Comparison of ENCODE assay signal across 10 mouse cellular contexts in the genomic region with DNA sequence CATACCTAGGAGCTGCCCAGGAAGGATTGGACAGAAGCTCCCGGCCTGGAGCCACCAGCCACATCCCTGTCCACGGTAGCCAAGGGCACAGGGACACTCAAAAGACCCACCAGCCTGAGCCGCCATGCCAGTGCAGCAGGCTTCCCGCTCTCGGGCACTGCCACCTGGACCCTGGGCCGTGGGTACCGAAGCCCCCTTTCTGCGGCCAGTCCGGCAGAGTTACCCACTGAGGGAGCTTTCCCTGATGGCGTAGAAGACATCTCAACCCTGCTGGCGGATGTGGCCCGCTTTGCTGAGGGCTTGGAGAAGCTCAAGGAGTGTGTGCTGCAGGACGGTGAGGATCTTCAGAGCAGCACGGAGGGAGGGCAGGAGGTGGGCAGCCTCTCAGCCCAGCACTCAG. TPM values are rescaled to one million over a fixed set of nuclear protein-coding genes. Genes with fewer than 3 reads are reported as not detected.
DNase-seq lines count a peak whose midpoint lies in the region; ATAC-seq and TF ChIP-seq lines count a peak whose summit lies in the region.
"Had no signal": no experiment of that assay in that cellular context is flagged by ENCODE, and none has a peak within 500 bp of the region (broad histone marks: within the 10 kb centered on the region; RNA-seq: fewer than 3 reads in every experiment).

No protein-coding gene starts in this region.

- no peak for TF ChIP-seq POLR2A in CH12.LX (IDR thresholded peaks at IDR 0.05; ENCODE audit: low read depth, low read length)

- no peaks in the 10 kb centered on the region for H3K36me3 ChIP-seq in heart, embryonic 15.5 days
- H3K36me3 ChIP-seq in CH12.LX (replicated peaks in 1 of 2; ENCODE audit: control insufficient read depth in 1 of 2, insufficient read depth in 1 of 2, low read length in 1 of 2) (peaks cover 44 to 76% of the 10 kb centered on the region in 2 experiments), macrophage (ENCODE audit: inconsistent target) (peaks cover 35% of the 10 kb centered on the region; the same call in 1 of the 2 replicates)
- peaks cover 12% of the 10 kb centered on the region for H3K36me3 ChIP-seq in embryonic facial prominence, embryonic 10.5 days (replicated peaks)
- H3K36me3 ChIP-seq: hindbrain, embryonic 15.5 days had no signal

- H3K4me2 ChIP-seq in heart, embryonic 15.5 days, result peak overlapping the region; percentile 30; the same call in 1 of the 2 replicates
- peak overlapping the region; percentile 85 for H3K4me2 ChIP-seq in CH12.LX (ENCODE audit: insufficient read depth, low read depth, poor library complexity, severe bottlenecking)
- H3K4me2 ChIP-seq: hindbrain, embryonic 15.5 days had no signal

- TF ChIP-seq EP300 in CH12.LX (IDR thresholded peaks at IDR 0.05; ENCODE audit: low read length), result no peak

- H3K9ac ChIP-seq in heart, embryonic 15.5 days, result no peak overlapping the region
- H3K9ac ChIP-seq in CH12.LX (ENCODE audit: insufficient read depth, low read depth), result peak overlapping the region; percentile 86
- H3K9ac ChIP-seq: forebrain, postnatal 0 days; hindbrain, embryonic 15.5 days had no signal

- H3K4me1 ChIP-seq in heart, embryonic 15.5 days (replicated peaks), result peaks cover 30% of the 10 kb centered on the region
- peaks cover 12 to 34% of the 10 kb centered on the region in 2 experiments for H3K4me1 ChIP-seq in CH12.LX (ENCODE audit: control insufficient read depth in 1 of 2, insufficient read depth in 2 of 2)
- peaks cover 51% of the 10 kb centered on the region for H3K4me1 ChIP-seq in embryonic facial prominence, embryonic 10.5 days
- H3K4me1 ChIP-seq: hindbrain, embryonic 15.5 days had no signal

- H3K27me3 ChIP-seq in heart, embryonic 15.5 days, result peaks cover 38% of the 10 kb centered on the region
- H3K27me3 ChIP-seq in CH12.LX (replicated peaks), result no peaks in the 10 kb centered on the region
- peaks cover 73% of the 10 kb centered on the region for H3K27me3 ChIP-seq in embryonic facial prominence, embryonic 10.5 days (replicated peaks; ENCODE audit: low read depth, poor library complexity, severe bottlenecking)

- TF ChIP-seq CTCF in CH12.LX (conservative IDR thresholded peaks at IDR 0.05 in 1 of 2, IDR thresholded peaks at IDR 0.05 in 1 of 2; ENCODE audit: low read depth in 2 of 2, low read length in 2 of 2), result no peak

- in situ Hi-C loops in CH12.LX (cut with MboI; ENCODE audit: low pct_ligation_motif_present, low pct_unique_long_range_greater_than_20kb, low sequenced_read_pairs), result no loop called here

- 0 out of 2 replicates have a peak overlapping the region, but pooled peaks have one; percentile 20 for H3K27ac ChIP-seq in heart, embryonic 15.5 days
- H3K27ac ChIP-seq in CH12.LX (ENCODE audit: insufficient read depth, low read depth) (peak overlapping the region; percentile 62), macrophage (peak overlapping the region; percentile 97)
- no peak overlapping the region for H3K27ac ChIP-seq in embryonic facial prominence, embryonic 10.5 days (replicated peaks)
- H3K27ac ChIP-seq: hindbrain, embryonic 15.5 days had no signal

- H3K79me2 ChIP-seq in CH12.LX (replicated peaks; ENCODE audit: control insufficient read depth, extremely low read depth, insufficient read depth, poor library complexity, severe bottlenecking), result peaks cover 8% of the 10 kb centered on the region
- H3K79me2 ChIP-seq in macrophage (ENCODE audit: inconsistent target), result peaks cover 63% of the 10 kb centered on the region

- no peak for ATAC-seq in heart, embryonic 15.5 days (replicated peaks; ENCODE audit: insufficient number of reproducible peaks, insufficient read depth, low FRiP score, low read depth)
- no peak for ATAC-seq in megakaryocyte-erythroid progenitor cell, adult 5-6 weeks (replicated peaks; ENCODE audit: low FRiP score, low TSS enrichment, poor library complexity, severe bottlenecking)
- ATAC-seq: forebrain, postnatal 0 days had no signal

- WGBS in heart, embryonic 15.5 days, result 75% methylated on average over 14 of the region's 14 CpGs
- WGBS in embryonic facial prominence, embryonic 10.5 days, result 78% methylated on average over 14 of the region's 14 CpGs
- 2% methylated on average over 13 of the region's 14 CpGs for whole genome bisulfite sequencing in macrophage (ENCODE audit: missing documents)

- DNase-seq in heart, postnatal 14 days, result no peak
- no peak for DNase-seq in CH12.LX (ENCODE audit: extremely low read depth)
- no peak for DNase-seq in embryonic facial prominence, embryonic 10.5 days (ENCODE audit: low spot score)
- no peak for DNase-seq in right cerebral cortex, postnatal 14 days
- no peak for DNase-seq in layer of hippocampus, adult 11-12 months (ENCODE audit: low spot score)
- DNase-seq: forebrain, postnatal 0 days had no signal

- H3K4me3 ChIP-seq in heart, embryonic 15.5 days, result peak overlapping the region; percentile 32; the same call in 1 of the 2 replicates
- H3K4me3 ChIP-seq in CH12.LX (replicated peaks in 1 of 3; ENCODE audit: low read depth in 2 of 3, low read length in 2 of 3, poor library complexity in 1 of 3) (peak overlapping the region; percentile 11 to 80 (median 77)), macrophage (ENCODE audit: inconsistent target) (peak overlapping the region; percentile 90)
- peak overlapping the region; percentile 31; the same call in 1 of the 2 replicates for H3K4me3 ChIP-seq in embryonic facial prominence, embryonic 10.5 days
- H3K4me3 ChIP-seq: hindbrain, embryonic 15.5 days had no signal

- dilution Hi-C loops in CH12.LX (cut with MboI; ENCODE audit: extremely low pct_ligation_motif_present, extremely low pct_unique_long_range_greater_than_20kb, low sequenced_read_pairs), result no loop called here

- TF ChIP-seq RAD21 in CH12.LX (IDR thresholded peaks at IDR 0.05; ENCODE audit: low read depth, low read length), result no peak

- intact Hi-C loops in heart, postnatal 14 days (cut with DNase I), result no loop called here

- H3K9me3 ChIP-seq in heart, embryonic 15.5 days (replicated peaks), result no peaks in the 10 kb centered on the region
- H3K9me3 ChIP-seq in CH12.LX (replicated peaks; ENCODE audit: low read length), result no peaks in the 10 kb centered on the region
- H3K9me3 ChIP-seq in embryonic facial prominence, embryonic 10.5 days, result no peaks in the 10 kb centered on the region
- H3K9me3 ChIP-seq: hindbrain, embryonic 15.5 days had no signal

RNA-seq across cellular contexts. Expression of gene Arhgap45, which starts 1.3 kb away (rescaled TPM):
- polyA plus RNA-seq in heart, embryonic 15.5 days (2015; fragmentation: Nextera tagmentation; extraction: Ambion mirVana), result 4.7 and 14.4 TPM in 2 replicates
- total RNA-seq in heart, postnatal 14 days (2021), result 10 to 100 TPM in 1 of 2 experiments, 1 to 10 TPM in 1; 4.9 to 11.3 TPM
- total RNA-seq in CH12.LX (2012; rRNA removed), result 23.4 and 25.9 TPM in 2 replicates
- 10.3 and 11.8 TPM in 2 replicates for total RNA-seq in CH12.LX (2014; rRNA removed)
- polyA plus RNA-seq in CH12.LX (2012; ENCODE audit: insufficient read length, low read depth), result 20.2 and 21.2 TPM in 2 replicates
- polyA plus RNA-seq in embryonic facial prominence, embryonic 10.5 days (2016; fragmentation: Nextera tagmentation; extraction: Ambion mirVana), result 11.2 and 11.3 TPM in 2 replicates
- 100 to 1,000 TPM in 23 of 26 experiments, 10 to 100 TPM in 3; 60.1 to 650 (median 256) TPM for total RNA-seq in macrophage (2018; cell fraction: chromatin; rRNA removed)
- 100 to 1,000 TPM in 7 of 26 experiments, 10 to 100 TPM in 19; 38.3 to 135 (median 73.0) TPM for total RNA-seq in macrophage (2018; cell fraction: cytosol; rRNA removed)
- total RNA-seq in macrophage (2018; cell fraction: nucleus; rRNA removed), result 100 to 1,000 TPM in 19 of 26 experiments, 10 to 100 TPM in 7; 53.9 to 429 (median 152) TPM
- polyA plus RNA-seq in macrophage (2018), result 56.2 to 124 TPM (median 74.2 TPM) in 3 replicates
- 76.2 and 103 TPM in 2 replicates for total RNA-seq in megakaryocyte-erythroid progenitor cell, adult 5-6 weeks (2014; fragmentation: Nextera tagmentation)
- total RNA-seq in megakaryocyte-erythroid progenitor cell, adult 5-6 weeks (2017), result 52.8 and 64.4 TPM in 2 replicates

RNA-seq across cellular contexts. Expression of gene Abca7, which starts 21.5 kb away (rescaled TPM):
- 2.1 and 3.9 TPM in 2 replicates for polyA plus RNA-seq in heart, embryonic 15.5 days (2015; fragmentation: Nextera tagmentation; extraction: Ambion mirVana)
- 1 to 10 TPM; 7.0 to 8.5 TPM for total RNA-seq in heart, postnatal 14 days (2021)
- total RNA-seq in CH12.LX (2012; rRNA removed), result 6.8 and 7.0 TPM in 2 replicates
- total RNA-seq in CH12.LX (2014; rRNA removed), result 2.3 TPM in 2 replicates
- 5.4 and 6.1 TPM in 2 replicates for polyA plus RNA-seq in CH12.LX (2012; ENCODE audit: insufficient read length, low read depth)
- polyA plus RNA-seq in embryonic facial prominence, embryonic 10.5 days (2016; fragmentation: Nextera tagmentation; extraction: Ambion mirVana), result 2.9 and 3.2 TPM in 2 replicates
- total RNA-seq in macrophage (2018; cell fraction: chromatin; rRNA removed), result 10 to 100 TPM; 13.8 to 55.3 (median 40.0) TPM
- total RNA-seq in macrophage (2018; cell fraction: cytosol; rRNA removed), result 1 to 10 TPM; 2.5 to 9.0 (median 5.6) TPM
- total RNA-seq in macrophage (2018; cell fraction: nucleus; rRNA removed), result 10 to 100 TPM in 25 of 26 experiments, 1 to 10 TPM in 1; 8.8 to 34.3 (median 23.0) TPM
- polyA plus RNA-seq in macrophage (2018), result 3.3 to 10.6 TPM (median 4.0 TPM) in 3 replicates
- 27.0 and 32.9 TPM in 2 replicates for total RNA-seq in megakaryocyte-erythroid progenitor cell, adult 5-6 weeks (2014; fragmentation: Nextera tagmentation)
- 11.0 and 12.1 TPM in 2 replicates for total RNA-seq in megakaryocyte-erythroid progenitor cell, adult 5-6 weeks (2017)

RNA-seq across cellular contexts. Expression of gene Polr2e, which starts 21.8 kb away (rescaled TPM):
- 115 and 136 TPM in 2 replicates for polyA plus RNA-seq in heart, embryonic 15.5 days (2015; fragmentation: Nextera tagmentation; extraction: Ambion mirVana)
- total RNA-seq in heart, postnatal 14 days (2021), result 10 to 100 TPM; 68.6 to 73.5 TPM
- total RNA-seq in CH12.LX (2012; rRNA removed) (127 and 132 TPM in 2 replicates), CH12.LX (2014; rRNA removed) (98.3 and 105 TPM in 2 replicates)
- polyA plus RNA-seq in CH12.LX (2012; ENCODE audit: insufficient read length, low read depth) (194 and 227 TPM in 2 replicates), macrophage (2018) (51.6 to 65.8 TPM (median 54.3 TPM) in 3 replicates)
- polyA plus RNA-seq in embryonic facial prominence, embryonic 10.5 days (2016; fragmentation: Nextera tagmentation; extraction: Ambion mirVana), result 312 and 316 TPM in 2 replicates
- total RNA-seq in macrophage (2018; cell fraction: chromatin; rRNA removed), result 10 to 100 TPM in 15 of 26 experiments, 1 to 10 TPM in 11; 2.7 to 32.6 (median 15.8) TPM
- 10 to 100 TPM; 24.1 to 50.6 (median 34.6) TPM for total RNA-seq in macrophage (2018; cell fraction: cytosol; rRNA removed)
- 10 to 100 TPM in 17 of 26 experiments, 1 to 10 TPM in 9; 5.7 to 31.9 (median 11.6) TPM for total RNA-seq in macrophage (2018; cell fraction: nucleus; rRNA removed)
- 145 and 157 TPM in 2 replicates for total RNA-seq in megakaryocyte-erythroid progenitor cell, adult 5-6 weeks (2014; fragmentation: Nextera tagmentation)
- 142 and 150 TPM in 2 replicates for total RNA-seq in megakaryocyte-erythroid progenitor cell, adult 5-6 weeks (2017)

RNA-seq across cellular contexts. Expression of gene Gpx4, which starts 29.2 kb away (rescaled TPM):
- 628 and 658 TPM in 2 replicates for polyA plus RNA-seq in heart, embryonic 15.5 days (2015; fragmentation: Nextera tagmentation; extraction: Ambion mirVana)
- total RNA-seq in heart, postnatal 14 days (2021), result 100 to 1,000 TPM; 636 to 681 TPM
- total RNA-seq in CH12.LX (2012; rRNA removed) (368 and 459 TPM in 2 replicates), CH12.LX (2014; rRNA removed) (352 and 386 TPM in 2 replicates)
- polyA plus RNA-seq in CH12.LX (2012; ENCODE audit: insufficient read length, low read depth) (332 and 353 TPM in 2 replicates), macrophage (2018) (427 to 512 TPM (median 481 TPM) in 3 replicates)
- polyA plus RNA-seq in embryonic facial prominence, embryonic 10.5 days (2016; fragmentation: Nextera tagmentation; extraction: Ambion mirVana), result 618 and 672 TPM in 2 replicates
- total RNA-seq in macrophage (2018; cell fraction: chromatin; rRNA removed), result 100 to 1,000 TPM in 8 of 26 experiments, 10 to 100 TPM in 18; 25.2 to 137 (median 85.2) TPM
- total RNA-seq in macrophage (2018; cell fraction: cytosol; rRNA removed), result 100 to 1,000 TPM; 389 to 647 (median 497) TPM
- total RNA-seq in macrophage (2018; cell fraction: nucleus; rRNA removed), result 100 to 1,000 TPM in 20 of 26 experiments, 10 to 100 TPM in 6; 53.9 to 194 (median 123) TPM
- total RNA-seq in megakaryocyte-erythroid progenitor cell, adult 5-6 weeks (2014; fragmentation: Nextera tagmentation), result 566 and 603 TPM in 2 replicates
- 483 and 498 TPM in 2 replicates for total RNA-seq in megakaryocyte-erythroid progenitor cell, adult 5-6 weeks (2017)

RNA-seq across cellular contexts. Expression of gene Cnn2, which starts 29.4 kb away (rescaled TPM):
- 208 and 243 TPM in 2 replicates for polyA plus RNA-seq in heart, embryonic 15.5 days (2015; fragmentation: Nextera tagmentation; extraction: Ambion mirVana)
- 10 to 100 TPM; 36.2 to 45.9 TPM for total RNA-seq in heart, postnatal 14 days (2021)
- 26.3 and 26.9 TPM in 2 replicates for total RNA-seq in CH12.LX (2012; rRNA removed)
- 46.3 and 49.0 TPM in 2 replicates for total RNA-seq in CH12.LX (2014; rRNA removed)
- polyA plus RNA-seq in CH12.LX (2012; ENCODE audit: insufficient read length, low read depth), result 52.6 and 62.7 TPM in 2 replicates
- polyA plus RNA-seq in embryonic facial prominence, embryonic 10.5 days (2016; fragmentation: Nextera tagmentation; extraction: Ambion mirVana), result 234 and 253 TPM in 2 replicates
- total RNA-seq in macrophage (2018; cell fraction: chromatin; rRNA removed), result 10 to 100 TPM in 1 of 26 experiments, 1 to 10 TPM in 15, under 1 TPM in 10; 0.44 to 23.6 (median 1.4) TPM
- total RNA-seq in macrophage (2018; cell fraction: cytosol; rRNA removed), result 1 to 10 TPM; 2.0 to 8.6 (median 4.4) TPM
- 1 to 10 TPM in 24 of 26 experiments, under 1 TPM in 2; 0.29 to 5.9 (median 2.2) TPM for total RNA-seq in macrophage (2018; cell fraction: nucleus; rRNA removed)
- 4.0 to 9.8 TPM (median 4.7 TPM) in 3 replicates for polyA plus RNA-seq in macrophage (2018)
- 18.0 and 24.6 TPM in 2 replicates for total RNA-seq in megakaryocyte-erythroid progenitor cell, adult 5-6 weeks (2014; fragmentation: Nextera tagmentation)
- 13.8 and 25.6 TPM in 2 replicates for total RNA-seq in megakaryocyte-erythroid progenitor cell, adult 5-6 weeks (2017)

Comparison
In these comparisons a context has a peak if more than half of its experiments do, and no peak if none do; other contexts are left out.
1. H3K4me3 ChIP-seq: peak in every context shown above with its lines; median percentile 90 in macrophage; 77 in CH12.LX; 32 in heart, embryonic 15.5 days; 31 in embryonic facial prominence, embryonic 10.5 days.